Comparison of ENCODE assay signal across 8 mouse cellular contexts in genomic region chr4:3083161-3084020, GRCm38 (mm10).
A peak's percentile ranks its signal among the peaks of the same experiment; 100 is the strongest.
DNase-seq lines count a peak whose midpoint lies in the region; ATAC-seq lines count a peak whose summit lies in the region.

No protein-coding gene starts in this region.

- peak; percentile 4 for DNase-seq in kidney, adult 18-20 months
- no peak for DNase-seq in kidney, postnatal 36 days
- DNase-seq in heart, postnatal 36 days: peak; percentile 3 to 18
- DNase-seq in liver, embryonic 13.5 days: no peak
- peak; percentile 17 for DNase-seq in skeletal muscle tissue, adult 2 months (ENCODE audit: low read depth, low spot score)
- DNase-seq in Muller cell, postnatal 12 days (ENCODE audit: inconsistent ontology term): no peak
- no peak for DNase-seq in embryo, embryonic 9.5 days (ENCODE audit: extremely low spot score)

- H3K36me3 ChIP-seq in liver, embryonic 13.5 days: no peaks in the 10 kb centered on the region

- intact Hi-C loops in heart, postnatal 36 days (cut with DNase I): no loop called here

- H3K4me1 ChIP-seq in liver, embryonic 13.5 days (replicated peaks): no peaks in the 10 kb centered on the region

- H3K4me3 ChIP-seq in liver, embryonic 13.5 days (replicated peaks): no peak overlapping the region

- H3K27me3 ChIP-seq in liver, embryonic 13.5 days: no peaks in the 10 kb centered on the region

- peak; percentile 15 for ATAC-seq in common myeloid progenitor, adult 5-6 weeks (replicated peaks; ENCODE audit: low read depth, poor library complexity, severe bottlenecking)
- ATAC-seq in liver, embryonic 13.5 days (ENCODE audit: low read depth): peak; percentile 28

- peaks cover 55% of the 10 kb centered on the region for H3K9me3 ChIP-seq in liver, embryonic 13.5 days (replicated peaks)

- H3K4me2 ChIP-seq in liver, embryonic 13.5 days: no peak overlapping the region

- no peak overlapping the region for H3K9ac ChIP-seq in liver, embryonic 13.5 days

- 38% methylated on average over 8 of the region's 8 CpGs for WGBS in liver, embryonic 13.5 days (ENCODE audit: insufficient replicate concordance)

- no peak overlapping the region for H3K27ac ChIP-seq in liver, embryonic 13.5 days

Comparison
In these comparisons a context has a peak if more than half of its experiments do, and no peak if none do; other contexts are left out.
1. DNase-seq: peak in kidney, adult 18-20 months (single experiment), heart, postnatal 36 days (2 of 2) and skeletal muscle tissue, adult 2 months (single experiment); none in kidney, postnatal 36 days (0 of 2), liver, embryonic 13.5 days (single experiment), Muller cell, postnatal 12 days (single experiment) and embryo, embryonic 9.5 days (single experiment).